Mouse (Mus musculus) heart, embryonic 13.5 days (tissue): ENCODE measurements around the gene Galntl6. TPM values are rescaled to one million over a fixed set of nuclear protein-coding genes. Genes with fewer than 3 reads are reported as not detected.
A peak's percentile ranks its signal among the peaks of the same experiment; 100 is the strongest.

ENCODE experiments used
- ATAC-seq: fragments of 200-750 bp; cut with Nextera tagmentation; 2 replicates; pipeline ENCODE4 v1.8.0; 2017; ENCODE audit warnings: moderate TSS enrichment; ENCODE audit not compliant: insufficient number of reproducible peaks, low FRiP score, low TSS enrichment; ENCODE audit errors: extremely low read depth
- H3K27ac ChIP-seq: fragments of 300-500 bp; sonication (generic); replicated peaks from 2 replicates; pipeline ENCODE4 v1.5.1; 2015; ENCODE audit warnings: moderate library complexity, mild to moderate bottlenecking, inconsistent platforms
- H3K27me3 ChIP-seq: fragments of 300-500 bp; sonication (generic); replicated peaks from 2 replicates; pipeline ENCODE4 v1.6.1; 2015; ENCODE audit warnings: mild to moderate bottlenecking, inconsistent platforms
- H3K36me3 ChIP-seq: fragments of 300-500 bp; sonication (generic); 2 replicates; pipeline ENCODE4 v1.6.1; 2015; ENCODE audit warnings: mild to moderate bottlenecking, inconsistent platforms
- H3K4me1 ChIP-seq: fragments of 300-500 bp; sonication (generic); 2 replicates; pipeline ENCODE4 v1.6.1; 2015; ENCODE audit warnings: inconsistent platforms
- H3K4me2 ChIP-seq: fragments of 300-500 bp; sonication (generic); 2 replicates; pipeline ENCODE4 v1.6.1; 2015; ENCODE audit warnings: inconsistent platforms, mild to moderate bottlenecking, moderate library complexity
- H3K4me3 ChIP-seq: fragments of 300-500 bp; sonication (generic); 2 replicates; pipeline ENCODE4 v1.5.1; 2015; ENCODE audit warnings: moderate library complexity, mild to moderate bottlenecking, inconsistent platforms
- H3K9ac ChIP-seq: fragments of 300-500 bp; sonication (generic); 2 replicates; pipeline ENCODE4 v1.6.1; 2015; ENCODE audit warnings: inconsistent platforms, mild to moderate bottlenecking, moderate library complexity
- H3K9me3 ChIP-seq: fragments of 300-500 bp; sonication (generic); 2 replicates; pipeline ENCODE4 v1.6.1; 2016; ENCODE audit warnings: inconsistent platforms
- WGBS: fragments of 180-500 bp; shearing (Covaris S2); methylation state at CpG from one replicate; pipeline ENCODE4 v1.1.7; 2015; ENCODE audit warnings: mixed read lengths; 5-methylcytosine and 5-hydroxymethylcytosine counted together
- polyA plus RNA-seq: library from polyadenylated mRNA; unstranded; fragments of >200 nt; fragmentation: Nextera tagmentation; extraction: Ambion mirVana; gene quantifications from 2 replicates; pipeline ENCODE4 v1.2.1, GENCODE M21; 2015

The Galntl6 gene
- polyA plus RNA-seq, 1 experiment from 2014 or later: 0.35 TPM

DNA sequence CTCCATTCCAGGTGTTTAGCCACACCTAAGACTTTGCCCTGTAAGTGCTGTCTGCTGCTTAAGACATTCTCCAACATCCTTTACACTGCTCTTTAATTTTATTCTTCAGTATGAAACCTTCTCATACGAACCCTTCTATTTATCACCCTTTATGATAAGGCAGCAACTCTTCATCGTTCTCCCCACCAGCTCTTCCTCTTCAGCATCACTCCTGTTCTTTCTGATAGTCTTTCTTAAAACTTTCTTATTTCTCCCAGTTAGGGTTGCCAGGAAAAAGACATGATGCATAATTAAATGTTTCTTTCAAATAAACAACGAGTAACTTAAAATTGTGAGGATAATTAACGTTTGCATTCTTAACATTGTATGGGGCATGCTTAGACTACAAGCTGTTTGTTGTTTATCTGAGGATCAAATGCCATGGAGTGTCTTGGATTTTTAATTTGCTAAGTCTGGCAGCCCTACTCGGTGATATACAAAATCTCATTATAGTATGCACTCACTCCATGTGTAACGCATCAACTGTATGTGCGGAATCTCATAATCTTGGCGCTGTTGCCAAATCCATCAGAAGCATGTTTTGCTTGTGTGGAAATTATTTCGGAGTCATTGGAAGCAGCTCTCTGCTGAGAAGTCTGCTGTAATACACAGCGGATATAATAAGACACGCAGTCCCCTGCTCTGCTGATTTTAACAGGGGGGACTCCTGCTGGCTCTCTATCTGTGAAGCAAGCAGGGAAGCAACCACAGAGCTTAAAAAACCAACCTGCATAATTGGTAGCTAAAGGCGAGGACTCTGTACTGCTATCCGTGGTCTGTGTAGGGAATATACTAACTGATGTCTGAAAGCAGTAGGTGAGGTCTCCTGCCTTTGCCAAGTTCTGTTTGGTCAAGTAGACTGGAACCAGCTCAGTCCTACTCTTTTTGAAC is 1069.7 kb downstream of the Galntl6 start:
- Histone ChIP-seq H3K27me3 (no peaks in the 10 kb centered on the region), H3K4me2 (no peak overlapping the region), H3K36me3 (no peaks in the 10 kb centered on the region), H3K4me1 (no peaks in the 10 kb centered on the region), H3K9me3 (no peaks in the 10 kb centered on the region), H3K27ac (no peak overlapping the region), H3K9ac (no peak overlapping the region), H3K4me3 (no peak overlapping the region)
- no peak for ATAC-seq
- 59% methylated on average over 13 of the region's 13 CpGs for WGBS

- Histone ChIP-seq H3K36me3 (no peaks in the 10 kb centered on the region), H3K27me3 (no peaks in the 10 kb centered on the region), H3K4me1 (no peaks in the 10 kb centered on the region), H3K9me3 (no peaks in the 10 kb centered on the region), H3K9ac (no peak overlapping the region), H3K27ac (no peak overlapping the region), H3K4me2 (no peak overlapping the region), H3K4me3 (no peak overlapping the region)
- no peak for ATAC-seq
- 81% methylated on average over 4 of the region's 4 CpGs for WGBS
Observed at GRCm38 (mm10) chr8:57841446-57841845, 1071.0 kb downstream of the Galntl6 start.

DNA sequence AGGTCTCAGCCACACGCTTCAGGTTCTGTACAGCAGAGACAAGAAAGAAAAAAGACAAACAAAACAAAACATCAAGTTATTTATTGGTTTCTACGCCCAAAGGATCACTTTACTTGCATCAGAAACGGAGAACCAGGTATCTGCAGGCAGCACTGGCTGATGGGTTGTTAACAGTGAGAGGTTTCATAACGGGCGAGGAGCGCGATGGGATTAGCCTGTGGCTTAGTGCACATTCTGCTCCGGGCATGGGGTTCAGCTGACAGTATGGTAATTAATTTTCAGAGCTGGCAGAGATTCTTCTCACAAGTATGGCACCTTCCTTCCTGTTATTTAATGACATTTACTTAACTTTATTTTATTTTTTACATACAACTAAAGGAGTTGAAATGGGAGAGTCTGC is 1075.1 kb downstream of the Galntl6 start:
- H3K4me3 ChIP-seq: peak overlapping the region; percentile 15; the same call in 1 of the 2 replicates
- no peak overlapping the region for H3K9ac ChIP-seq
- no peak overlapping the region for H3K27ac ChIP-seq
- H3K9me3 ChIP-seq: no peaks in the 10 kb centered on the region
- no peaks in the 10 kb centered on the region for H3K4me1 ChIP-seq
- H3K27me3 ChIP-seq: no peaks in the 10 kb centered on the region
- ATAC-seq: no peak
- WGBS: 63% methylated on average over 8 of the region's 8 CpGs
- H3K36me3 ChIP-seq: no peaks in the 10 kb centered on the region
- H3K4me2 ChIP-seq: peak overlapping the region; percentile 55

DNA sequence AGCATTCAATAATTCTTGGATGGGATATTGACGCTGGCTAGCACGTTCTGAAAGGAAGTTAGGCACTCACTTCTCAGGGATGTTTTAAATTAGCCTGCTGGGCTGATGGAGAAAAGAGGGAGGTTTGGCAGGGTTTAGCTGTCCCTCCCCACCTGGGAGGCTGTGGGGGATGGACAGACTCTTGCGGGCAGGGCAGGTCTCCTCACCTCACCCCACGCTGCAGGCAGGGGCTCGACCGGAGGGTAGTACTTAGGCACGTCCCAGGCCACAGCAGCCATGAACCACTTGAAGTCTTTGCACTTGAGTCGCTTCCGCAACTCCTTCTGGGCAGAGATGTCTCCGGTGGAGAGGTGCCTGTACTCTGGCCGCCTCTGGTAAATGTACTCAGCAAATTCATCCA is 1075.5 kb downstream of the Galntl6 start:
- 45% methylated on average over 11 of the region's 11 CpGs for WGBS
- Histone ChIP-seq H3K4me1 (no peaks in the 10 kb centered on the region), H3K9ac (no peak overlapping the region), H3K9me3 (no peaks in the 10 kb centered on the region), H3K27me3 (no peaks in the 10 kb centered on the region), H3K4me2 (peak overlapping the region; percentile 55), H3K4me3 (peak overlapping the region; percentile 15; the same call in 1 of the 2 replicates), H3K36me3 (no peaks in the 10 kb centered on the region), H3K27ac (no peak overlapping the region)
- no peak for ATAC-seq

GRCm38 (mm10) chr8:57836201-57836883 is 1076.1 kb downstream of the Galntl6 start:
- no peak overlapping the region for H3K27ac ChIP-seq
- WGBS: 81% methylated on average over 15 of the region's 15 CpGs
- no peak for ATAC-seq

DNA sequence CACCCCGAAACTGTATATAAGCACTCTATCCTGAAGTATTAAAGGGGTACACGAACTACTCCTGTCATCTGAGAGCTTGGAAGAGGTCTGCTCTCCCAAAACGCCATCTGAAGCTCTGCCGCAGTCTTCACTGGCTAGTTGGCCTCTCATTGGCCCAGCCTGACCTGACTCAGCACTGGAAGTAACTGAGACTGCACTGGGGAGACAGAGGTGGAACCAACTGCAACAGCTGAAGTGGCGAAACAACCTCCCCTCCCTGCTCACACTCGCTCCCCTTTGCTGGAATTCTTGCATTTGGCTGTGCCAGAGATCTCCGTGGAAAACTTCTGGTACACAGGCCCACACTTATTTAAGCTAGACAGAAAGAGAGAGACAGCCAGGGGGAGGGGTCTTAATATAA is 1089.3 kb downstream of the Galntl6 start:
- Histone ChIP-seq H3K4me2 (peak overlapping the region; percentile 24; the same call in 1 of the 2 replicates), H3K4me1 (peaks cover 17% of the 10 kb centered on the region), H3K4me3 (no peak overlapping the region), H3K9me3 (no peaks in the 10 kb centered on the region), H3K9ac (no peak overlapping the region), H3K36me3 (no peaks in the 10 kb centered on the region), H3K27ac (no peak overlapping the region), H3K27me3 (no peaks in the 10 kb centered on the region)
- ATAC-seq: no peak
- WGBS: 35% methylated on average over 7 of the region's 7 CpGs

More at GRCm38 (mm10) chr8:57836201-57836883, 1076.1 kb downstream of the Galntl6 start:
- Histone ChIP-seq H3K4me1 (no peaks in the 10 kb centered on the region), H3K4me3 (no peak overlapping the region), H3K9ac (no peak overlapping the region), H3K9me3 (no peaks in the 10 kb centered on the region), H3K27me3 (no peaks in the 10 kb centered on the region), H3K36me3 (no peaks in the 10 kb centered on the region), H3K4me2 (peak overlapping the region; percentile 55; the same call in 1 of the 2 replicates)

GRCm38 (mm10) chr8:57816034-57816433 is 1096.4 kb downstream of the Galntl6 start:
- ATAC-seq: no peak
- no peak overlapping the region for H3K27ac ChIP-seq
- no peaks in the 10 kb centered on the region for H3K9me3 ChIP-seq
- no peak overlapping the region for H3K4me3 ChIP-seq
- H3K27me3 ChIP-seq: no peaks in the 10 kb centered on the region
- no peaks in the 10 kb centered on the region for H3K36me3 ChIP-seq
- no peak overlapping the region for H3K4me2 ChIP-seq
- no peak overlapping the region for H3K9ac ChIP-seq
- 65% methylated on average over 7 of the region's 7 CpGs for WGBS
- H3K4me1 ChIP-seq: peaks cover 3% of the 10 kb centered on the region; the same call in 1 of the 2 replicates

DNA sequence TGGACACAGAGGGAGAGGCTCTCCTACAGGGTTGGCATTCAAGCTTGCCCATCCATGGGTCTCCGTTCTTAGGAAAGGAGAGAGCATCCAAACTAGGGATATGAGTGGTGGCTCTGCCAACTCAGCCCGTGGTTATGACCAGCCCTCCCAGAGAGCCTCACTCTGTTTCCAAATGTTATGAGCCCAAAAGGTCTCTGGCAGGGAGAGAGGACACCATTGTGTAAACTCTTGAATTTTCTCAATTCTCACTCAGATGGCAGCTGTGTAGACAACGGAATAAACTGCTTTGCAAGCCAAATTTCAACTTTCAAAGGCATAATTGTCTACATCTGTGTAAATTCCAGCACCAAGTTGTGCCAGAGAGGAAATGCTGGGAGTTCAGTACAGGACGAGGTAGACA is 1105.4 kb downstream of the Galntl6 start:
- no peak for ATAC-seq
- no peak overlapping the region for H3K27ac ChIP-seq
- no peak overlapping the region for H3K4me2 ChIP-seq
- H3K36me3 ChIP-seq: no peaks in the 10 kb centered on the region
- no peaks in the 10 kb centered on the region for H3K4me1 ChIP-seq
- 66% methylated on average over 4 of the region's 4 CpGs for WGBS
- H3K9ac ChIP-seq: no peak overlapping the region
- no peak overlapping the region for H3K4me3 ChIP-seq
- no peaks in the 10 kb centered on the region for H3K27me3 ChIP-seq
- no peaks in the 10 kb centered on the region for H3K9me3 ChIP-seq

DNA sequence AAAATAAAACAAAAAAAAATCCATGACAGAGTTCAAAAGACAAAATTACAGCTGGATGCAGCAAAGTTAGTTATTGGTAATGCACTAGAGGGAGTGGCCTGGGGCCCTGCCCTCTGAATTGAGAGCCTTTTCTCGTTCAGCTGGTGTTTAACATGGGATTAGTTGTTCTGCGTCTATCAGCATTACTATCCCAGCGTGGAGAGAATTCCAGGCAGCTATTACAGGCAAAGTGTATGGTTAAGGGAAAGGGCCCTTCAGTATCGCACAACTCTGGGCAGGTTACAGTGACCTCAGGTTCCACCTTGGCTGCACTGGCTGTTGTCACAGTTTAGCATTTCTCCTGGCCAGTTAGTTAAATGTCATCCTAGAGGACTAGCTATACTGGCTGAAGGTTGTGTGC is 1107.3 kb downstream of the Galntl6 start:
- no peak overlapping the region for H3K27ac ChIP-seq
- H3K4me1 ChIP-seq: no peaks in the 10 kb centered on the region
- no peak for ATAC-seq
- H3K4me2 ChIP-seq: no peak overlapping the region
- H3K9me3 ChIP-seq: no peaks in the 10 kb centered on the region
- no peaks in the 10 kb centered on the region for H3K36me3 ChIP-seq
- H3K9ac ChIP-seq: no peak overlapping the region
- WGBS: 65% methylated on average over 4 of the region's 4 CpGs
- H3K27me3 ChIP-seq: no peaks in the 10 kb centered on the region
- no peak overlapping the region for H3K4me3 ChIP-seq

DNA sequence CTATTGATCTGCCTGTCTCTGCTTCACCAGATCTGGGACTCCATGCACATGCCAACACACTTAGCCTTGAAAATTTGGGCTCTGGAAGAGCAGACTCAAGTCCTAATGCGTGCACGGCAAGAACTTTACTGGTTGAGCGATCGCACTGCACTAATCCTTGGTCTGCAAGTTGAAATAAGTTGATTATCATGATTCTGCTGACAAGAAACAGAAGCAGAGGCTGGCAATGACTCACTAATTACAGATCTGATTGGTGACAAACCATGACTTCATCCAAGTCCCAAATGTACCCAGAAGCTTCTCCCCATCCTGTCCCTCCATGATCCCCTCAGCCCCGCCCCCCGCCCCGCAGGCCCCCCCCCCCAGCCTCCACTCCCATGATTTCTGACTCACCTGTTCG is 1108.6 kb downstream of the Galntl6 start:
- no peak overlapping the region for H3K4me3 ChIP-seq
- H3K9ac ChIP-seq: no peak overlapping the region
- 78% methylated on average over 8 of the region's 8 CpGs for WGBS
- H3K27ac ChIP-seq: no peak overlapping the region
- no peak for ATAC-seq
- no peak overlapping the region for H3K4me2 ChIP-seq
- peaks cover 4% of the 10 kb centered on the region for H3K4me1 ChIP-seq
- no peaks in the 10 kb centered on the region for H3K27me3 ChIP-seq
- no peaks in the 10 kb centered on the region for H3K36me3 ChIP-seq
- no peaks in the 10 kb centered on the region for H3K9me3 ChIP-seq

DNA sequence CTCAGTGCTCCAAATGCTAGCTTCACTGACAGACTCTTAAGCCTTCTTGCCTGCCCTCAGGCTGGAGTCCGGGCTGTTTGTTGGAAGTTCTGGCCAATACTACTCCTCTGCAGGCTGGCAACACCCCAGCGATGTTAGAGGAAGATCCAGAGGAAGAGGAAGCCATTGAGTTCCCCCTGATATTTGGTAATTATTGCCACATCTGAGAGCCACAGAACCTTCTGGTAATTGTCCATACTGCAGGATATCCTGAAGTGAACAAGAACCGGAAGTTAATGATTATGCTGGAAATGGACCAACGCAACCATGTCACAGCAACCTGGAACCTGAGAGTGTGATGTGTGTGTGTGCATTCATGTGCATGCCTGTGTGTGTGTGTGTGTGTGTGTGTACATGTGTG is 1111.2 kb downstream of the Galntl6 start:
- H3K4me1 ChIP-seq: peaks cover 4% of the 10 kb centered on the region
- 0 out of 2 replicates have a peak, but pooled peaks cover 3% of the 10 kb centered on the region for H3K27me3 ChIP-seq
- H3K27ac ChIP-seq: no peak overlapping the region
- 60% methylated on average over 4 of the region's 4 CpGs for WGBS
- no peak overlapping the region for H3K4me2 ChIP-seq
- H3K9ac ChIP-seq: no peak overlapping the region
- no peaks in the 10 kb centered on the region for H3K9me3 ChIP-seq
- no peak for ATAC-seq
- no peaks in the 10 kb centered on the region for H3K36me3 ChIP-seq
- no peak overlapping the region for H3K4me3 ChIP-seq
